Mouse (Mus musculus): ENCODE measurements at regions not wholly inside any gene's neighbourhood (a gene's known extent, or its start where the extent isn't known, plus 50 kb on each side); places are given as distances from the start of the nearest gene placed in this dataset.

- ATAC-seq (replicated peaks; ENCODE audit: low FRiP score) (no peak), DNase-seq (ENCODE audit: low spot score) (no peak)
- Histone ChIP-seq H3K4me3 (ENCODE audit: low read depth, low read length) (no peak overlapping the region), H3K4me1 (replicated peaks; ENCODE audit: control insufficient read depth, insufficient read depth, low read length) (no peaks in the 10 kb centered on the region), H3K27ac (ENCODE audit: low read depth, low read length) (no peak overlapping the region), H3K9ac (ENCODE audit: low read length) (no peak overlapping the region), H3K4me2 (ENCODE audit: low read depth, low read length, severe bottlenecking) (no peak overlapping the region), H3K9me3 (ENCODE audit: control insufficient read depth, low read length) (no peaks in the 10 kb centered on the region), H3K27me3 (ENCODE audit: control insufficient read depth, insufficient read depth, low read length) (no peaks in the 10 kb centered on the region), H3K36me3 (ENCODE audit: control insufficient read depth, insufficient read depth, low read length) (no peaks in the 10 kb centered on the region)
- WGBS = 91% methylated on average over 10 of the region's 10 CpGs
These were observed 201.8 kb downstream of the Sptssa start for GRCm38 (mm10) chr12:54454606-54455005.

GRCm38 (mm10) chr12:54453343-54453742, 203.0 kb downstream of the Sptssa start:
- H3K27ac ChIP-seq (ENCODE audit: low read depth, low read length) = no peak overlapping the region
- H3K9ac ChIP-seq (ENCODE audit: low read length) = no peak overlapping the region
- no peaks in the 10 kb centered on the region for H3K9me3 ChIP-seq (ENCODE audit: control insufficient read depth, low read length)
- H3K27me3 ChIP-seq (ENCODE audit: control insufficient read depth, insufficient read depth, low read length) = no peaks in the 10 kb centered on the region
- WGBS = 88% methylated on average over 4 of the region's 4 CpGs
- no peaks in the 10 kb centered on the region for H3K36me3 ChIP-seq (ENCODE audit: control insufficient read depth, insufficient read depth, low read length)
- no peak overlapping the region for H3K4me3 ChIP-seq (ENCODE audit: low read depth, low read length)
- H3K4me1 ChIP-seq (replicated peaks; ENCODE audit: control insufficient read depth, insufficient read depth, low read length) = no peaks in the 10 kb centered on the region
- no peak overlapping the region for H3K4me2 ChIP-seq (ENCODE audit: low read depth, low read length, severe bottlenecking)
- ATAC-seq (replicated peaks; ENCODE audit: low FRiP score) (no peak), DNase-seq (ENCODE audit: low spot score) (no peak)

- Histone ChIP-seq H3K4me1 (replicated peaks; ENCODE audit: control insufficient read depth, insufficient read depth, low read length) (no peaks in the 10 kb centered on the region), H3K36me3 (ENCODE audit: control insufficient read depth, insufficient read depth, low read length) (no peaks in the 10 kb centered on the region), H3K9ac (ENCODE audit: low read length) (no peak overlapping the region), H3K27me3 (ENCODE audit: control insufficient read depth, insufficient read depth, low read length) (no peaks in the 10 kb centered on the region), H3K4me3 (ENCODE audit: low read depth, low read length) (no peak overlapping the region), H3K4me2 (ENCODE audit: low read depth, low read length, severe bottlenecking) (no peak overlapping the region), H3K9me3 (ENCODE audit: control insufficient read depth, low read length) (no peaks in the 10 kb centered on the region), H3K27ac (ENCODE audit: low read depth, low read length) (no peak overlapping the region)
- WGBS = 81% methylated on average over 10 of the region's 10 CpGs
- no peak for DNase-seq (ENCODE audit: low spot score)
- no peak for ATAC-seq (replicated peaks; ENCODE audit: low FRiP score)
These were observed 206.0 kb downstream of the Sptssa start for GRCm38 (mm10) chr12:54450369-54450768.

- H3K36me3 ChIP-seq (ENCODE audit: control insufficient read depth, insufficient read depth, low read length) = no peaks in the 10 kb centered on the region
- 82% methylated on average over 2 of the region's 2 CpGs for WGBS
- no peak overlapping the region for H3K4me3 ChIP-seq (ENCODE audit: low read depth, low read length)
- DNase-seq (ENCODE audit: low spot score) (no peak), ATAC-seq (replicated peaks; ENCODE audit: low FRiP score) (no peak)
- no peaks in the 10 kb centered on the region for H3K9me3 ChIP-seq (ENCODE audit: control insufficient read depth, low read length)
- H3K27ac ChIP-seq (ENCODE audit: low read depth, low read length) = no peak overlapping the region
- no peak overlapping the region for H3K4me2 ChIP-seq (ENCODE audit: low read depth, low read length, severe bottlenecking)
- H3K4me1 ChIP-seq (replicated peaks; ENCODE audit: control insufficient read depth, insufficient read depth, low read length) = no peaks in the 10 kb centered on the region
- no peak overlapping the region for H3K9ac ChIP-seq (ENCODE audit: low read length)
- no peaks in the 10 kb centered on the region for H3K27me3 ChIP-seq (ENCODE audit: control insufficient read depth, insufficient read depth, low read length)
These were observed 208.2 kb downstream of the Sptssa start for GRCm38 (mm10) chr12:54448221-54448620.

GRCm38 (mm10) chr12:54447354-54447753, 209.0 kb downstream of the Sptssa start:
- H3K4me2 ChIP-seq (ENCODE audit: low read depth, low read length, severe bottlenecking) = no peak overlapping the region
- H3K4me3 ChIP-seq (ENCODE audit: low read depth, low read length) = no peak overlapping the region
- ATAC-seq (replicated peaks; ENCODE audit: low FRiP score) = no peak
- 61% methylated on average over 3 of the region's 3 CpGs for WGBS
- H3K4me1 ChIP-seq (replicated peaks; ENCODE audit: control insufficient read depth, insufficient read depth, low read length) = no peaks in the 10 kb centered on the region
- no peak for DNase-seq (ENCODE audit: low spot score)
- H3K27me3 ChIP-seq (ENCODE audit: control insufficient read depth, insufficient read depth, low read length) = no peaks in the 10 kb centered on the region
- no peak overlapping the region for H3K27ac ChIP-seq (ENCODE audit: low read depth, low read length)
- no peaks in the 10 kb centered on the region for H3K9me3 ChIP-seq (ENCODE audit: control insufficient read depth, low read length)
- no peaks in the 10 kb centered on the region for H3K36me3 ChIP-seq (ENCODE audit: control insufficient read depth, insufficient read depth, low read length)
- no peak overlapping the region for H3K9ac ChIP-seq (ENCODE audit: low read length)

- ATAC-seq (replicated peaks; ENCODE audit: low FRiP score) (no peak), DNase-seq (ENCODE audit: low spot score) (no peak)
- Histone ChIP-seq H3K4me3 (ENCODE audit: low read depth, low read length) (no peak overlapping the region), H3K27me3 (ENCODE audit: control insufficient read depth, insufficient read depth, low read length) (no peaks in the 10 kb centered on the region), H3K9me3 (ENCODE audit: control insufficient read depth, low read length) (no peaks in the 10 kb centered on the region), H3K4me2 (ENCODE audit: low read depth, low read length, severe bottlenecking) (no peak overlapping the region), H3K36me3 (ENCODE audit: control insufficient read depth, insufficient read depth, low read length) (no peaks in the 10 kb centered on the region), H3K4me1 (replicated peaks; ENCODE audit: control insufficient read depth, insufficient read depth, low read length) (no peaks in the 10 kb centered on the region), H3K27ac (ENCODE audit: low read depth, low read length) (no peak overlapping the region), H3K9ac (ENCODE audit: low read length) (no peak overlapping the region)
- 92% methylated on average over 7 of the region's 7 CpGs for WGBS
These were observed 210.0 kb downstream of the Sptssa start for GRCm38 (mm10) chr12:54446356-54446755.

- 82% methylated on average over 4 of the region's 4 CpGs for WGBS
- DNase-seq (ENCODE audit: low spot score) (no peak), ATAC-seq (replicated peaks; ENCODE audit: low FRiP score) (no peak)
These were observed 212.0 kb downstream of the Sptssa start for GRCm38 (mm10) chr12:54444416-54444815.

GRCm38 (mm10) chr12:54443285-54443684, 213.1 kb downstream of the Sptssa start:
- WGBS = 74% methylated on average over 2 of the region's 2 CpGs
- Histone ChIP-seq H3K27me3 (ENCODE audit: control insufficient read depth, insufficient read depth, low read length) (no peaks in the 10 kb centered on the region), H3K4me3 (ENCODE audit: low read depth, low read length) (no peak overlapping the region), H3K36me3 (ENCODE audit: control insufficient read depth, insufficient read depth, low read length) (no peaks in the 10 kb centered on the region), H3K4me1 (replicated peaks; ENCODE audit: control insufficient read depth, insufficient read depth, low read length) (no peaks in the 10 kb centered on the region), H3K4me2 (ENCODE audit: low read depth, low read length, severe bottlenecking) (no peak overlapping the region), H3K9ac (ENCODE audit: low read length) (no peak overlapping the region), H3K9me3 (ENCODE audit: control insufficient read depth, low read length) (no peaks in the 10 kb centered on the region), H3K27ac (ENCODE audit: low read depth, low read length) (no peak overlapping the region)
- ATAC-seq (replicated peaks; ENCODE audit: low FRiP score) = no peak
- no peak for DNase-seq (ENCODE audit: low spot score)

More at GRCm38 (mm10) chr12:54444416-54444815, 212.0 kb downstream of the Sptssa start:
- no peak overlapping the region for H3K4me3 ChIP-seq (ENCODE audit: low read depth, low read length)
- H3K27ac ChIP-seq (ENCODE audit: low read depth, low read length) = no peak overlapping the region
- H3K4me2 ChIP-seq (ENCODE audit: low read depth, low read length, severe bottlenecking) = no peak overlapping the region
- H3K9me3 ChIP-seq (ENCODE audit: control insufficient read depth, low read length) = no peaks in the 10 kb centered on the region
- H3K27me3 ChIP-seq (ENCODE audit: control insufficient read depth, insufficient read depth, low read length) = no peaks in the 10 kb centered on the region
- H3K36me3 ChIP-seq (ENCODE audit: control insufficient read depth, insufficient read depth, low read length) = no peaks in the 10 kb centered on the region
- H3K9ac ChIP-seq (ENCODE audit: low read length) = no peak overlapping the region
- no peaks in the 10 kb centered on the region for H3K4me1 ChIP-seq (replicated peaks; ENCODE audit: control insufficient read depth, insufficient read depth, low read length)

GRCm38 (mm10) chr12:54442408-54442807, 214.0 kb downstream of the Sptssa start:
- Histone ChIP-seq H3K36me3 (ENCODE audit: control insufficient read depth, insufficient read depth, low read length) (no peaks in the 10 kb centered on the region), H3K4me2 (ENCODE audit: low read depth, low read length, severe bottlenecking) (no peak overlapping the region), H3K27ac (ENCODE audit: low read depth, low read length) (no peak overlapping the region), H3K9me3 (ENCODE audit: control insufficient read depth, low read length) (no peaks in the 10 kb centered on the region), H3K4me1 (replicated peaks; ENCODE audit: control insufficient read depth, insufficient read depth, low read length) (no peaks in the 10 kb centered on the region), H3K27me3 (ENCODE audit: control insufficient read depth, insufficient read depth, low read length) (no peaks in the 10 kb centered on the region), H3K4me3 (ENCODE audit: low read depth, low read length) (no peak overlapping the region), H3K9ac (ENCODE audit: low read length) (no peak overlapping the region)
- no peak for ATAC-seq (replicated peaks; ENCODE audit: low FRiP score)
- 74% methylated on average over 11 of the region's 11 CpGs for WGBS
- DNase-seq (ENCODE audit: low spot score) = no peak
